Mouse (Mus musculus) hindbrain, embryonic 12.5 days (tissue): ENCODE results near the gene Timm17a. TPM values are rescaled to one million over a fixed set of nuclear protein-coding genes. Genes with fewer than 3 reads are reported as not detected.

ENCODE experiments used
- ATAC-seq: fragments of 200-750 bp; cut with Nextera tagmentation; 2 replicates; pipeline ENCODE4 v1.8.0; 2017; ENCODE audit warnings: moderate TSS enrichment; ENCODE audit not compliant: low FRiP score
- H3K27ac ChIP-seq: fragments of 300-500 bp; sonication (generic); 2 replicates; pipeline ENCODE4 v1.5.1; 2016; ENCODE audit warnings: mild to moderate bottlenecking
- H3K27me3 ChIP-seq: fragments of 300-500 bp; sonication (generic); 2 replicates; pipeline ENCODE4 v1.6.1; 2016; ENCODE audit warnings: mild to moderate bottlenecking
- H3K36me3 ChIP-seq: fragments of 300-500 bp; sonication (generic); 2 replicates; pipeline ENCODE4 v1.6.1; 2016; ENCODE audit warnings: mild to moderate bottlenecking
- H3K4me1 ChIP-seq: fragments of 300-500 bp; sonication (generic); 2 replicates; pipeline ENCODE4 v1.6.1; 2016
- H3K4me2 ChIP-seq: fragments of 300-500 bp; sonication (generic); replicated peaks from 2 replicates; pipeline ENCODE4 v1.6.1; 2016; ENCODE audit warnings: mild to moderate bottlenecking
- H3K4me3 ChIP-seq: fragments of 300-500 bp; sonication (generic); 2 replicates; pipeline ENCODE4 v1.5.1; 2016; ENCODE audit warnings: mild to moderate bottlenecking
- H3K9ac ChIP-seq: fragments of 300-500 bp; sonication (generic); 2 replicates; pipeline ENCODE4 v1.6.1; 2016; ENCODE audit warnings: mild to moderate bottlenecking, moderate library complexity
- H3K9me3 ChIP-seq: fragments of 300-500 bp; sonication (generic); replicated peaks from 2 replicates; pipeline ENCODE4 v1.6.1; 2016; ENCODE audit warnings: mild to moderate bottlenecking
- WGBS: fragments of 180-500 bp; shearing (Covaris S2); methylation state at CpG from one replicate; pipeline ENCODE4 v1.1.7; 2016; 5-methylcytosine and 5-hydroxymethylcytosine counted together
- polyA plus RNA-seq: library from polyadenylated mRNA; unstranded; fragments of >200 nt; fragmentation: Nextera tagmentation; extraction: Ambion mirVana; gene quantifications from 2 replicates; pipeline ENCODE4 v1.2.1, GENCODE M21; 2016

The Timm17a gene
- 141 and 147 TPM in 2 replicates for polyA plus RNA-seq

DNA sequence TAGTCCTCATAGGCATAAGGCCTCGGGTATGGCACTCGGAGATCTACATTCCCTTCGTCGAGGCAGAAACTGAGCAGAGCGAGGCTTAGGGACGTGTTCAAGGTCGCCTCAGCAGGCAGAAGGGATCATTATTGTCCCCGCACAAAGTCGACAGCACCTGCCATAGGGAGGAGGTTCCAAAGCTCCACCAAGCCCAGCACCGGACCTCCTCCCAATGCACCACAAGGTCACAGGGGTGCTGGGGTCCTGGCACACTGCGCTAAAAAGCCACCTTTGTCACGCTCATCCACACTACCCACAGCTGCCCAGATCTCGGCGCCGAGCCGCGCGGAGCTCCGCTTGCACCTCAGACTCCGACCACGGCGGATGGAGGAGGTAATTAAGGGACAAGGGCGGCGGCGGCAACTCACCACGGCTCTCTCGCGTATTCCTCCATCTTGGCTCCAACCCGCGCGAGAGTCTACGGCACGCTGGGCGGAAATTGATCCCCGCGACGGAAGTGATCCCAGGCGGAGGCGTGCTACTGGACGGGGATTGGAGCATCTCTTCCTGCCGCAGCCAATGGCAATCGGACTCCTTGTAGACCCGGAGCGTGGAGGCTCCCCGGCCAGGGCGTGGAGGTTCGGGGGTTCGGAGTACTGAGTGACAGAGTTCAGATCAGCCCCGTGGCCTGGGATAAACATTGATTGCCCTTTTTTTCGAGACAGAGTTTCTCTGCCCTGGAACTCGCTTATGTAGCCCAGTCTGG, at the start of gene Timm17a:
Gene Timm17a (minus strand): TSS at position 495 of the 748 bp plus-strand sequence.
- Histone ChIP-seq H3K4me3 (peak within 1 kb of the TSS; percentile 56), H3K36me3 (peaks cover 17% of the 10 kb centered on the region), H3K4me2 (peak within 1 kb of the TSS; percentile 72), H3K27ac (peak within 1 kb of the TSS; percentile 69), H3K4me1 (peaks cover 16% of the 10 kb centered on the region), H3K27me3 (no peaks in the 10 kb centered on the region; the same call in 1 of the 2 replicates), H3K9me3 (no peaks in the 10 kb centered on the region), H3K9ac (peak within 1 kb of the TSS; percentile 72)
- peak; percentile 99 for ATAC-seq
- under 1% methylated on average over 51 of the region's 51 CpGs for WGBS

GRCm38 (mm10) chr1:135362115-135362514, 48.5 kb upstream of the Timm17a start:
- no peak overlapping the region for H3K27ac ChIP-seq
- peaks cover 3% of the 10 kb centered on the region; the same call in 1 of the 2 replicates for H3K9me3 ChIP-seq
- no peak for ATAC-seq
- no peak overlapping the region for H3K4me2 ChIP-seq
- no peaks in the 10 kb centered on the region for H3K27me3 ChIP-seq
- H3K4me1 ChIP-seq: no peaks in the 10 kb centered on the region
- H3K36me3 ChIP-seq: no peaks in the 10 kb centered on the region
- H3K4me3 ChIP-seq: no peak overlapping the region
- no peak overlapping the region for H3K9ac ChIP-seq

- H3K9me3 ChIP-seq: peaks cover 3% of the 10 kb centered on the region; the same call in 1 of the 2 replicates
- 76% methylated on average over 4 of the region's 4 CpGs for WGBS
- no peaks in the 10 kb centered on the region for H3K27me3 ChIP-seq
- ATAC-seq: no peak
- no peaks in the 10 kb centered on the region for H3K4me1 ChIP-seq
- no peak overlapping the region for H3K27ac ChIP-seq
- no peak overlapping the region for H3K4me3 ChIP-seq
- H3K36me3 ChIP-seq: no peaks in the 10 kb centered on the region
- no peak overlapping the region for H3K9ac ChIP-seq
- no peak overlapping the region for H3K4me2 ChIP-seq
These were observed 47.9 kb upstream of the Timm17a start for GRCm38 (mm10) chr1:135361491-135361890.

DNA sequence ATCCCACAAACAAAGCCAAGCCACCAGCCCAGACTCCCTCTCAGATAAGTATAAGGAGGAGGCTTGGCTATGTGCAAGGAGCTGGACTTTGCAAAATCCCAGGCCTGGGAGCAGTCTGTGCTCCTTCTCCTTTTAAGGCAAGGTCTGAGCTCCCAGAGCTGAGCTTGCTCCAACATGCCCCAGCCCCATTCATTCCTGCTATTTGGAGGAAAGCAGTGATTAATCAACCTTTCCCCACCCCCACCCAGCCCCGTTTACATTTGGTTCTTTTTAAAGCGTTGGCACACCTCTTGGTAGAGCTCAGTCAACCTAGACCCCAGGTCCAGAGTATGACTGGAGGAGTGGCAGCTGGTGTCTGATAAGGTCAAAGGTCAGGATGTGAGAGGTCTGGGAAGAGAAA, 45.5 kb upstream of the Timm17a start:
- Histone ChIP-seq H3K36me3 (no peaks in the 10 kb centered on the region), H3K4me1 (no peaks in the 10 kb centered on the region), H3K27ac (no peak overlapping the region), H3K9me3 (peaks cover 3% of the 10 kb centered on the region; the same call in 1 of the 2 replicates), H3K4me3 (no peak overlapping the region), H3K4me2 (no peak overlapping the region), H3K9ac (no peak overlapping the region), H3K27me3 (no peaks in the 10 kb centered on the region)
- no peak for ATAC-seq
- 28% methylated on average over 2 of the region's 2 CpGs for WGBS

DNA sequence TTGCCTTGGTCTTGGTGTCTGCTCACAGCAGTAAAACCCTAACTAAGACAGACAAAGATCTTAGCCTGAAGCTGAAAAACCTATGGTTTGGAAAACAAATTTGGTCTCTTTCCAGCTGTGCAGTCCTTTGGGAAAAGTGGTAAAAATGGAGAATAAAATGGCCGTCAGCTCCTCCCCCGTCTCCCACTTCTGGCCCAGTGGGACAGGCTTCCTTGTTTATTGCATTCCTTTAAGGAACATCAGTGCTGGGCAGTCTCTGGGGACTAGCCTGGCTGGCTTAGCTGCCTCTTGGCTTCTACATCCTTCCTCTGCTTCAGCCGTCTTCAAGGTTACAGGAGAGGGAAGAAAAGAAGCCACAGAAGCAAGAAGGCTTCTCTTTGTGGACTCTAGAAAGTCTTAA, 38.4 kb upstream of the Timm17a start:
- H3K4me2 ChIP-seq: no peak overlapping the region
- H3K4me1 ChIP-seq: no peaks in the 10 kb centered on the region
- ATAC-seq: no peak
- no peaks in the 10 kb centered on the region for H3K36me3 ChIP-seq
- no peak overlapping the region for H3K9ac ChIP-seq
- 79% methylated on average over 3 of the region's 3 CpGs for WGBS
- H3K27me3 ChIP-seq: no peaks in the 10 kb centered on the region
- H3K9me3 ChIP-seq: no peaks in the 10 kb centered on the region
- H3K27ac ChIP-seq: no peak overlapping the region
- H3K4me3 ChIP-seq: no peak overlapping the region

- no peak for ATAC-seq
- no peaks in the 10 kb centered on the region for H3K27me3 ChIP-seq
- H3K4me1 ChIP-seq: no peaks in the 10 kb centered on the region
- no peak overlapping the region for H3K9ac ChIP-seq
- H3K4me2 ChIP-seq: no peak overlapping the region
- H3K9me3 ChIP-seq: no peaks in the 10 kb centered on the region
- WGBS: 52% methylated on average over 4 of the region's 4 CpGs
- no peak overlapping the region for H3K27ac ChIP-seq
- H3K36me3 ChIP-seq: no peaks in the 10 kb centered on the region
- no peak overlapping the region for H3K4me3 ChIP-seq
These were observed 34.1 kb upstream of the Timm17a start for GRCm38 (mm10) chr1:135347498-135348169.

GRCm38 (mm10) chr1:135346891-135347290, 33.3 kb upstream of the Timm17a start:
- no peaks in the 10 kb centered on the region for H3K9me3 ChIP-seq
- 58% methylated on average over 3 of the region's 3 CpGs for WGBS

GRCm38 (mm10) chr1:135344026-135344425, 30.4 kb upstream of the Timm17a start:
- peaks cover 3% of the 10 kb centered on the region; the same call in 1 of the 2 replicates for H3K4me1 ChIP-seq
- H3K9ac ChIP-seq: no peak overlapping the region
- H3K27ac ChIP-seq: no peak overlapping the region
- no peak overlapping the region for H3K4me2 ChIP-seq
- no peak for ATAC-seq
- no peaks in the 10 kb centered on the region for H3K36me3 ChIP-seq
- no peaks in the 10 kb centered on the region for H3K27me3 ChIP-seq
- H3K4me3 ChIP-seq: no peak overlapping the region
- 66% methylated on average over 4 of the region's 4 CpGs for WGBS
- H3K9me3 ChIP-seq: no peaks in the 10 kb centered on the region

More at GRCm38 (mm10) chr1:135346891-135347290, 33.3 kb upstream of the Timm17a start:
- H3K9ac ChIP-seq: no peak overlapping the region
- no peaks in the 10 kb centered on the region for H3K36me3 ChIP-seq
- H3K4me3 ChIP-seq: no peak overlapping the region
- H3K4me1 ChIP-seq: peaks cover 2% of the 10 kb centered on the region; the same call in 1 of the 2 replicates
- ATAC-seq: no peak
- H3K27ac ChIP-seq: no peak overlapping the region
- H3K4me2 ChIP-seq: no peak overlapping the region
- no peaks in the 10 kb centered on the region for H3K27me3 ChIP-seq

- Histone ChIP-seq H3K9ac (no peak overlapping the region), H3K36me3 (no peaks in the 10 kb centered on the region), H3K27ac (no peak overlapping the region), H3K4me1 (peaks cover 3% of the 10 kb centered on the region; the same call in 1 of the 2 replicates), H3K4me2 (no peak overlapping the region), H3K27me3 (no peaks in the 10 kb centered on the region), H3K9me3 (no peaks in the 10 kb centered on the region), H3K4me3 (no peak overlapping the region)
- ATAC-seq: no peak
- WGBS: 66% methylated on average over 8 of the region's 8 CpGs
These were observed 28.4 kb upstream of the Timm17a start for GRCm38 (mm10) chr1:135341947-135342346.

- no peak overlapping the region for H3K27ac ChIP-seq
- H3K4me3 ChIP-seq: no peak overlapping the region
- H3K36me3 ChIP-seq: no peaks in the 10 kb centered on the region
- H3K27me3 ChIP-seq: no peaks in the 10 kb centered on the region; the same call in 1 of the 2 replicates
- H3K4me1 ChIP-seq: no peaks in the 10 kb centered on the region
- no peak overlapping the region for H3K4me2 ChIP-seq
- no peak overlapping the region for H3K9ac ChIP-seq
- ATAC-seq: no peak
- WGBS: 78% methylated on average over 6 of the region's 6 CpGs
- H3K9me3 ChIP-seq: no peaks in the 10 kb centered on the region
These were observed 17.0 kb upstream of the Timm17a start for GRCm38 (mm10) chr1:135330578-135330977.

DNA sequence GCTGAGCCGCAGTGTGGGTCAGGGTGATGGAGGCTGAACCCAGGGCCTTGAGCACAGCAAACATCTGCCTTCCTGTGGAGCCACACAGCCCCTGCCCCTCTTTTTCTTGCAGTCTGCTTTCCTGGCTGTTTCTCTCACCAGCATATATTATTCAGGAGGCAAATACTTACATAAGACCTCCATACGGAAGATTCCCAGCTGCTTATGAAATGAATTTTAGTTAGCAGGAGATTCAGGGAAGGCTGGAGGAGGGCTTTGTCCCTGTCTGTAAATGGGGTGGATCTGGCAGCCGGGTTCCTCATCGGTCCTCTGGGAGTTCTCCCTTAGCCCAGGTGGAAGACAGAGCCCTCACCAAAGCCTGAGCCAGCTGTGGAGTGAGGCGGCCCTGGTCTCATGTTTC, 14.8 kb upstream of the Timm17a start:
- Histone ChIP-seq H3K4me1 (0 out of 2 replicates have a peak, but pooled peaks cover 3% of the 10 kb centered on the region), H3K9ac (no peak overlapping the region), H3K4me3 (no peak overlapping the region), H3K27me3 (peaks cover 3% of the 10 kb centered on the region), H3K9me3 (no peaks in the 10 kb centered on the region), H3K27ac (no peak overlapping the region), H3K36me3 (no peaks in the 10 kb centered on the region), H3K4me2 (no peak overlapping the region)
- 66% methylated on average over 5 of the region's 5 CpGs for WGBS
- ATAC-seq: no peak

DNA sequence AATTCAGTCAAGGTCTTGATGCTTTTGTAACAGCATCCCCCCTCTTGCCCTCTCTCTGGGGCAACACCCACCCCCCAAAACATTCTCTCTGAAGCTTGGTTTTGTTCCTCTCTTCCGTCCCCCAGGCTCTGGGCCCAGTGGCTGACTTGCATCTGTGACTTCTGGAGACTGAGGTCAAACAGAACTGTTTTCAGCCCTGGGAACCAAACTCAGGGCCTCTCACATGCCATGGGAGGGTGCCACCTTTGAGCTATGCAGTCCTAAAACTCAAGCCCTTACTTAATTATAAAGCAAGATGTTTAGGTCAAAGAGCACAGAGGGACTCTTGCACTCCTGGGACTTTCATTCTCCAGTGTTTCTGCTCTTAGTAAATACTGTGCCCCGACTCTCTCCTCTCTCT, 12.4 kb upstream of the Timm17a start:
- WGBS: 66% methylated on average over 2 of the region's 2 CpGs
- Histone ChIP-seq H3K36me3 (no peaks in the 10 kb centered on the region), H3K9me3 (no peaks in the 10 kb centered on the region), H3K27ac (no peak overlapping the region), H3K4me1 (0 out of 2 replicates have a peak, but pooled peaks cover 3% of the 10 kb centered on the region), H3K27me3 (peaks cover 3% of the 10 kb centered on the region), H3K9ac (no peak overlapping the region), H3K4me2 (no peak overlapping the region), H3K4me3 (no peak overlapping the region)
- ATAC-seq: no peak
